Mouse (Mus musculus) hindbrain, embryonic 16.5 days (tissue): ENCODE measurements around the gene Sec24a. TPM values are rescaled to one million over a fixed set of nuclear protein-coding genes. Genes with fewer than 3 reads are reported as not detected.
"Not testable (repeated sequence)": the region's sequence is repeated elsewhere in the genome, so short reads cannot be mapped to it uniquely, and the experiment has no call there.

Source experiments
- ATAC-seq: fragments of 200-750 bp; cut with Nextera tagmentation; 2 replicates; pipeline ENCODE4 v1.8.0; 2017; ENCODE audit warnings: moderate TSS enrichment, moderate library complexity
- H3K27ac ChIP-seq: fragments of 300-500 bp; sonication (generic); 2 replicates; pipeline ENCODE4 v1.5.1; 2014; ENCODE audit warnings: low read depth, mild to moderate bottlenecking, control low read depth, low read length, moderate library complexity
- H3K27me3 ChIP-seq: fragments of 300-500 bp; sonication (generic); replicated peaks from 2 replicates; pipeline ENCODE4 v1.6.1; 2014; ENCODE audit warnings: low read length; ENCODE audit not compliant: control insufficient read depth, insufficient read depth
- H3K36me3 ChIP-seq: fragments of 300-500 bp; sonication (generic); 2 replicates; pipeline ENCODE4 v1.6.1; 2014; ENCODE audit warnings: mild to moderate bottlenecking, low read length, moderate library complexity, mixed read lengths; ENCODE audit not compliant: control insufficient read depth, insufficient read depth
- H3K4me1 ChIP-seq: fragments of 300-500 bp; sonication (generic); 2 replicates; pipeline ENCODE4 v1.6.1; 2014; ENCODE audit warnings: low read depth, low read length; ENCODE audit not compliant: control insufficient read depth, insufficient read depth
- H3K4me2 ChIP-seq: fragments of 300-500 bp; sonication (generic); 2 replicates; pipeline ENCODE4 v1.6.1; 2014; ENCODE audit warnings: mild to moderate bottlenecking, low read length, control low read depth, moderate library complexity
- H3K4me3 ChIP-seq: fragments of 300-500 bp; sonication (generic); 2 replicates; pipeline ENCODE4 v1.5.1; 2014; ENCODE audit warnings: mild to moderate bottlenecking, low read length, control low read depth, moderate library complexity
- H3K9ac ChIP-seq: fragments of 300-500 bp; sonication (generic); 2 replicates; pipeline ENCODE4 v1.6.1; 2014; ENCODE audit warnings: low read depth, mild to moderate bottlenecking, control low read depth, low read length, moderate library complexity
- H3K9me3 ChIP-seq: fragments of 300-500 bp; sonication (generic); 2 replicates; pipeline ENCODE4 v1.6.1; 2014; ENCODE audit warnings: mild to moderate bottlenecking, low read length, moderate library complexity; ENCODE audit not compliant: control insufficient read depth
- WGBS: fragments of 180-500 bp; shearing (Covaris S2); extraction: QIAGEN DNeasy Blood & Tissue Kit; methylation state at CpG from one replicate; pipeline ENCODE4 v1.1.7; 2014; 5-methylcytosine and 5-hydroxymethylcytosine counted together
- polyA plus RNA-seq: library from polyadenylated mRNA; unstranded; fragments of >200 nt; fragmentation: Nextera tagmentation; extraction: Ambion mirVana; gene quantifications from 2 replicates; pipeline ENCODE4 v1.2.1, GENCODE M21; 2015

Sec24a gene
- polyA plus RNA-seq, 1 experiment from 2014 or later = 12.0 TPM

GRCm38 (mm10) chr11:51755621-51756311 is 7.7 kb downstream of the Sec24a start:
- Histone ChIP-seq H3K4me2 (peak overlapping the region; percentile 92), H3K9me3 (no peaks in the 10 kb centered on the region), H3K27ac (peak overlapping the region; percentile 84), H3K27me3 (peaks cover 3% of the 10 kb centered on the region; the same call in 1 of the 2 replicates), H3K4me3 (peak overlapping the region; percentile 100), H3K36me3 (no peaks in the 10 kb centered on the region), H3K4me1 (peaks cover 25% of the 10 kb centered on the region), H3K9ac (peak overlapping the region; percentile 96)
- peak; percentile 76 for ATAC-seq
- WGBS = under 1% methylated on average over 45 of the region's 46 CpGs

DNA sequence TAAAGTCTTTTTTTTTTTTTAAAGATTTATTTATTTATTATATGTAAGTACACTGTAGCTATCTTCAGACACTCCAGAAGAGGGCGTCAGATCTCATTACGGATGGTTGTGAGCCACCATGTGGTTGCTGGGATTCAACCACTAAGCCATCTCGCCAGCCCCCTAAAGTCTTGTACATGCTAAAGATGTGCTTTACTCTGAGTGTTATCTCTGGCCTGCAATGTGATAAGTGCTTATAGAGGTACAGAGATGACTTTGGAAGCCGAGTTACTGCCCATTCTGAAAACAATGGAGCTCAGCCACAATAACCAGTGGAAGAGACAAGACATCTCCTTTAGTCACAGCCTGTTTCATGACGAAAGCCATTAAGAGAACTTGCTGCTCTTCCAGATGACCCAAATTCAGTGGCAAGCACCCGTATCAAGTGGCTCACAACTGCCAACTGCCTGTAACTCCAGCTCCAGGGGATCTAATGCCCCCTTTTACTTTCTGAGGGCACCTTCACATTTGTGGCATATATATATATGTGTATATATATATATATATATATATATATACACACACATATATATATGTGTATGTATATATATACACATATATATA is 11.7 kb downstream of the Sec24a start:
- not testable (repeated sequence) for H3K9me3 ChIP-seq, H3K27me3 ChIP-seq, H3K4me3 ChIP-seq, H3K9ac ChIP-seq, H3K27ac ChIP-seq, H3K36me3 ChIP-seq, ATAC-seq, H3K4me2 ChIP-seq
- H3K4me1 ChIP-seq = peaks cover 20% of the 10 kb centered on the region
- WGBS = 78% methylated on average over 6 of the region's 6 CpGs

DNA sequence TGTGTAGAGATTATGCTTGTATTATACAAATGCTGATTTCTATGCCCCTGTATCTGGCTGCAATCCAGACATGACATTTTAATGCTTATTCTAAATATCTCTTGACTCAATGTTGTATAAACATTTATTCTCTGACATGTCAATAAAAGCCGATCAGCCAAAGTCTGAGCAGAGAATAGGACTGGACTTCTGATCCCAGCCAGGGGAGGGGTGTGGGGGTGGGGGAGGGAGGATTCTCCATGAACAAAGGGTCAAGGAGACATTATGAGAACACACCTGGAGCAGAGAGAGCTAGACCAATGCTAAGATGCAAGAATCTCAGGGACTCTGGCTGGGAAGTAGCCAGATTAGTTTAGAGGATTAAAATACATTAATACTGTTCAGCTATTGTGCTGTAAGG is 17.3 kb downstream of the Sec24a start:
- H3K9me3 ChIP-seq = no peaks in the 10 kb centered on the region
- no peak overlapping the region for H3K4me3 ChIP-seq
- no peak overlapping the region for H3K27ac ChIP-seq
- WGBS = 77% methylated on average over 1 of the region's 1 CpGs
- H3K4me2 ChIP-seq = no peak overlapping the region
- H3K27me3 ChIP-seq = no peaks in the 10 kb centered on the region
- no peak for ATAC-seq
- no peaks in the 10 kb centered on the region for H3K4me1 ChIP-seq
- H3K9ac ChIP-seq = no peak overlapping the region
- peaks cover 23% of the 10 kb centered on the region for H3K36me3 ChIP-seq

- H3K9ac ChIP-seq = no peak overlapping the region
- ATAC-seq = no peak
Observed at GRCm38 (mm10) chr11:51740701-51741100, 22.7 kb downstream of the Sec24a start.

DNA sequence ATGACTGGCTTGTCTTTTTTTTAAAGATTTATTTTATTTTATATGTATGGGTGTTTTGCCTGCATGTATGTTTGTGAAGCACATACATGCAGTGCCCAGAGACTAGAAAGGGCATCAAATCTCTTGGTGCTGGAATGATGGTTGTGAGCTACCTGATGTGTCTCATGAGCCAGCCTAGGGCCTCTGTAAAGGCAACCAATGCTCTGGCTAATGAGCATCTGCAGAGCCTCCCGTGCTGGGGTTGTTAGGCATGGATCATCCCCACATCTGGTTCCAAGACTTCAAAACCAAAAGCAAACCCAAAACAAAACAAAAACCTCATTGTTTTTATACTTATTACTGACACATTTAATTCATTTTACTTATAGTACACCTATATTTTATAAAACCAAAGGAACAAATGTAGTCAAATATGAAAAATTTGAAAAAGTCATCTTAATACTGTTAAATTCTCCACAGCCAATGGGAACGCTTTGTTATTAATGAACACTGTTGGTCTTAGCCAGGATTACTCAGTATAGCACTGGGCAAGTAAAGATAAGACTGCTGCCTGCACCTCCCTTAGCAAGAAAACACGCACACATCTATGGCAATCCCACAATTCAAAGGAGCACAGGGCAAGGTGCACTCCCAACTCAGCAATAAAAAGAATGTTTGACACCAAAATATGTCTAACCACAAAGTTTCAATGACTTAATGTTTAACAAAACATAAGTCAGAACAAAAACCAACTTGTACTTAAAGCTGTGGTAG is 24.6 kb downstream of the Sec24a start:
- Histone ChIP-seq H3K27me3 (no peaks in the 10 kb centered on the region), H3K9ac (no peak overlapping the region), H3K4me2 (no peak overlapping the region), H3K9me3 (no peaks in the 10 kb centered on the region), H3K36me3 (peaks cover 29% of the 10 kb centered on the region), H3K4me1 (no peaks in the 10 kb centered on the region), H3K27ac (no peak overlapping the region), H3K4me3 (no peak overlapping the region)
- no peak for ATAC-seq
- WGBS = 92% methylated on average over 3 of the region's 3 CpGs

More at GRCm38 (mm10) chr11:51740701-51741100, 22.7 kb downstream of the Sec24a start:
- 95% methylated on average over 3 of the region's 3 CpGs for WGBS
- Histone ChIP-seq H3K9me3 (no peaks in the 10 kb centered on the region), H3K36me3 (peaks cover 30% of the 10 kb centered on the region), H3K27me3 (no peaks in the 10 kb centered on the region), H3K27ac (no peak overlapping the region), H3K4me1 (no peaks in the 10 kb centered on the region), H3K4me2 (no peak overlapping the region), H3K4me3 (no peak overlapping the region)

GRCm38 (mm10) chr11:51734218-51734617 is 29.2 kb downstream of the Sec24a start:
- not testable (repeated sequence) for H3K9me3 ChIP-seq, H3K27me3 ChIP-seq, H3K27ac ChIP-seq, H3K4me1 ChIP-seq, H3K4me2 ChIP-seq, ATAC-seq, H3K9ac ChIP-seq, H3K4me3 ChIP-seq
- WGBS = 95% methylated on average over 11 of the region's 13 CpGs
- peaks cover 16% of the 10 kb centered on the region for H3K36me3 ChIP-seq

GRCm38 (mm10) chr11:51732883-51733282 is 30.6 kb downstream of the Sec24a start:
- no peak overlapping the region for H3K9ac ChIP-seq
- no peak overlapping the region for H3K4me2 ChIP-seq
- 74% methylated on average over 1 of the region's 1 CpGs for WGBS
- no peak overlapping the region for H3K4me3 ChIP-seq
- peaks cover 19% of the 10 kb centered on the region for H3K36me3 ChIP-seq
- H3K4me1 ChIP-seq = no peaks in the 10 kb centered on the region
- H3K27me3 ChIP-seq = no peaks in the 10 kb centered on the region
- no peak overlapping the region for H3K27ac ChIP-seq
- ATAC-seq = no peak
- H3K9me3 ChIP-seq = no peaks in the 10 kb centered on the region

GRCm38 (mm10) chr11:51721066-51721465 is 42.4 kb downstream of the Sec24a start:
- Histone ChIP-seq H3K27me3 (no peaks in the 10 kb centered on the region), H3K9me3 (no peaks in the 10 kb centered on the region), H3K4me1 (no peaks in the 10 kb centered on the region), H3K9ac (no peak overlapping the region), H3K4me3 (no peak overlapping the region), H3K27ac (no peak overlapping the region), H3K4me2 (no peak overlapping the region), H3K36me3 (peaks cover 25% of the 10 kb centered on the region)
- no peak for ATAC-seq
- 94% methylated on average over 11 of the region's 11 CpGs for WGBS

DNA sequence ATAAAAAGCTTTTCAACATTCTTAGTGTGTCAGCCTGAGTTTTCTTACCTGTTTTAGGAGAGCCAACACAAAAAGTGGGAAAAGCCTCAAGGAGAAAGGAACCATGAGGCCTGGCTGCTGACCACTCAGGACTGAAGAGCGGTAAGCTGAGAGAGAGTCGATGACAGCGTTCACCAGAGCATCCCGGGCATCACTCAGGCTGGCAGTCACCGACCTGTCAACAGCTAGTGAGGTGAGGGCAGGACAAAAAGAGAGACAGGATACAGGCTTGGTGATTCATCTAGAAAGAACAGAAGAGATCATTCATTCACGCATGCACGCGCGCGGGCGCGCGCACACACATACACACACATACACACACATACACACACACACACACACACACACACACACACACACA is 56.4 kb downstream of the Sec24a start:
- Histone ChIP-seq H3K4me3 (no peak overlapping the region), H3K4me2 (no peak overlapping the region), H3K27ac (no peak overlapping the region), H3K9me3 (no peaks in the 10 kb centered on the region), H3K27me3 (no peaks in the 10 kb centered on the region), H3K4me1 (no peaks in the 10 kb centered on the region), H3K9ac (no peak overlapping the region), H3K36me3 (peaks cover 44% of the 10 kb centered on the region)
- WGBS = 98% methylated on average over 12 of the region's 13 CpGs
- no peak for ATAC-seq
